Mouse (Mus musculus) heart, embryonic 12.5 days (tissue): ENCODE measurements around the gene Ccl24. TPM values are rescaled to one million over a fixed set of nuclear protein-coding genes. Genes with fewer than 3 reads are reported as not detected.

ENCODE experiments used
- ATAC-seq: fragments of 200-750 bp; cut with Nextera tagmentation; 2 replicates; pipeline ENCODE4 v1.8.0; 2017; ENCODE audit warnings: moderate TSS enrichment, moderate library complexity; ENCODE audit not compliant: insufficient number of reproducible peaks, low FRiP score
- H3K27ac ChIP-seq: fragments of 300-500 bp; sonication (generic); 2 replicates; pipeline ENCODE4 v1.5.1; 2016; ENCODE audit warnings: mild to moderate bottlenecking, moderate library complexity; ENCODE audit not compliant: poor library complexity, severe bottlenecking
- H3K27me3 ChIP-seq: fragments of 300-500 bp; sonication (generic); replicated peaks from 2 replicates; pipeline ENCODE4 v1.6.1; 2016; ENCODE audit warnings: mild to moderate bottlenecking, moderate library complexity
- H3K36me3 ChIP-seq: fragments of 300-500 bp; sonication (generic); 2 replicates; pipeline ENCODE4 v1.6.1; 2016; ENCODE audit warnings: mild to moderate bottlenecking, moderate library complexity
- H3K4me1 ChIP-seq: fragments of 300-500 bp; sonication (generic); replicated peaks from 2 replicates; pipeline ENCODE4 v1.6.1; 2016; ENCODE audit warnings: mild to moderate bottlenecking
- H3K4me2 ChIP-seq: fragments of 300-500 bp; sonication (generic); 2 replicates; pipeline ENCODE4 v1.6.1; 2016; ENCODE audit warnings: mild to moderate bottlenecking, moderate library complexity
- H3K4me3 ChIP-seq: fragments of 300-500 bp; sonication (generic); 2 replicates; pipeline ENCODE4 v1.5.1; 2016; ENCODE audit warnings: mild to moderate bottlenecking
- H3K9ac ChIP-seq: fragments of 300-500 bp; sonication (generic); 2 replicates; pipeline ENCODE4 v1.6.1; 2016; ENCODE audit warnings: mild to moderate bottlenecking, moderate library complexity
- H3K9me3 ChIP-seq: fragments of 300-500 bp; sonication (generic); replicated peaks from 2 replicates; pipeline ENCODE4 v1.6.1; 2016; ENCODE audit warnings: mild to moderate bottlenecking, moderate library complexity
- WGBS: fragments of 180-500 bp; shearing (Covaris S2); methylation state at CpG from one replicate; pipeline ENCODE4 v1.1.7; 2016; 5-methylcytosine and 5-hydroxymethylcytosine counted together
- polyA plus RNA-seq: library from polyadenylated mRNA; unstranded; fragments of >200 nt; fragmentation: Nextera tagmentation; extraction: Ambion mirVana; gene quantifications from 2 replicates; pipeline ENCODE4 v1.2.1, GENCODE M21; 2016

Gene Ccl24
- polyA plus RNA-seq, 1 experiment from 2014 or later: 0.56 TPM

DNA sequence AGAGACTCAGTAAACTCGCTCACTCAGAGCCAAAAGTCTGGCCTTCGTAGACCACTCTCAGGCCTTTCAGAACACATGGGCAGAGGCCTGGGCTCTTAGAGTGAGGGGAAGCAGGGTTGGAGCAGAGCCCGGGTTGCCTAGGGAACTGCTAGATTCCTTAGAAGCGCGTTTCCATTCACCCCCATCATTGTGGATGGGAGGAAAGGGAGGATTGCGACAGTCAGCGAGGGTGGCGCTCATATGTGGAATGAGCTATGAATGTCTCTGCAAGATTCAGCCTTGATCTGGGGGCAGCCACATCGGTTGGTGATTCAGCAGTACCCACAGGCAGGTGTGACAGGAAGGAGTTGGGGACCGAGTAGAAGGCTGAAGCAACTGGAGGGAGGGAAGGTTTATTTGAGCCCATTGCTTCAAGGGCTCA lies 6.5 kb upstream of the Ccl24 start:
- no peaks in the 10 kb centered on the region for H3K27me3 ChIP-seq
- H3K9ac ChIP-seq: no peak overlapping the region
- H3K9me3 ChIP-seq: peaks cover 8% of the 10 kb centered on the region
- no peak for ATAC-seq
- H3K4me2 ChIP-seq: no peak overlapping the region
- H3K4me3 ChIP-seq: no peak overlapping the region
- no peak overlapping the region for H3K27ac ChIP-seq
- no peaks in the 10 kb centered on the region for H3K36me3 ChIP-seq
- 82% methylated on average over 10 of the region's 10 CpGs for WGBS
- no peaks in the 10 kb centered on the region for H3K4me1 ChIP-seq

GRCm38 (mm10) chr5:135576055-135576454 lies 3.2 kb upstream of the Ccl24 start:
- WGBS: 57% methylated on average over 4 of the region's 4 CpGs
- ATAC-seq: no peak
- H3K27me3 ChIP-seq: no peaks in the 10 kb centered on the region; the same call in 1 of the 2 replicates
- no peak overlapping the region for H3K4me3 ChIP-seq
- H3K9ac ChIP-seq: no peak overlapping the region
- H3K4me1 ChIP-seq: no peaks in the 10 kb centered on the region
- peaks cover 5% of the 10 kb centered on the region for H3K9me3 ChIP-seq
- H3K4me2 ChIP-seq: no peak overlapping the region
- H3K27ac ChIP-seq: no peak overlapping the region
- no peaks in the 10 kb centered on the region for H3K36me3 ChIP-seq

GRCm38 (mm10) chr5:135568698-135569097 lies 4.2 kb downstream of the Ccl24 start:
- H3K4me1 ChIP-seq: no peaks in the 10 kb centered on the region
- no peak overlapping the region for H3K4me2 ChIP-seq
- H3K27me3 ChIP-seq: no peaks in the 10 kb centered on the region; the same call in 1 of the 2 replicates
- no peak overlapping the region for H3K9ac ChIP-seq
- no peaks in the 10 kb centered on the region for H3K36me3 ChIP-seq
- WGBS: 63% methylated on average over 6 of the region's 6 CpGs
- no peaks in the 10 kb centered on the region for H3K9me3 ChIP-seq
- H3K4me3 ChIP-seq: no peak overlapping the region
- no peak overlapping the region for H3K27ac ChIP-seq
- ATAC-seq: no peak

GRCm38 (mm10) chr5:135567556-135568265 lies 5.1 kb downstream of the Ccl24 start:
- Histone ChIP-seq H3K36me3 (no peaks in the 10 kb centered on the region), H3K27ac (no peak overlapping the region), H3K4me2 (no peak overlapping the region), H3K9me3 (no peaks in the 10 kb centered on the region; the same call in 1 of the 2 replicates), H3K9ac (no peak overlapping the region), H3K4me1 (no peaks in the 10 kb centered on the region), H3K4me3 (no peak overlapping the region), H3K27me3 (no peaks in the 10 kb centered on the region; the same call in 1 of the 2 replicates)
- no peak for ATAC-seq
- 61% methylated on average over 6 of the region's 6 CpGs for WGBS

GRCm38 (mm10) chr5:135563469-135563868 lies 9.4 kb downstream of the Ccl24 start, which contains the start of gene Ccl26:
Ccl26 (minus strand) TSS chr5:135563569.
- ATAC-seq: no peak
- WGBS: 78% methylated on average over 3 of the region's 3 CpGs
- no peaks in the 10 kb centered on the region for H3K36me3 ChIP-seq
- H3K4me1 ChIP-seq: no peaks in the 10 kb centered on the region
- H3K9ac ChIP-seq: no peak within 1 kb of the TSS
- H3K27me3 ChIP-seq: no peaks in the 10 kb centered on the region
- H3K4me2 ChIP-seq: no peak within 1 kb of the TSS
- no peak within 1 kb of the TSS for H3K4me3 ChIP-seq
- H3K9me3 ChIP-seq: no peaks in the 10 kb centered on the region; the same call in 1 of the 2 replicates
- H3K27ac ChIP-seq: no peak within 1 kb of the TSS

DNA sequence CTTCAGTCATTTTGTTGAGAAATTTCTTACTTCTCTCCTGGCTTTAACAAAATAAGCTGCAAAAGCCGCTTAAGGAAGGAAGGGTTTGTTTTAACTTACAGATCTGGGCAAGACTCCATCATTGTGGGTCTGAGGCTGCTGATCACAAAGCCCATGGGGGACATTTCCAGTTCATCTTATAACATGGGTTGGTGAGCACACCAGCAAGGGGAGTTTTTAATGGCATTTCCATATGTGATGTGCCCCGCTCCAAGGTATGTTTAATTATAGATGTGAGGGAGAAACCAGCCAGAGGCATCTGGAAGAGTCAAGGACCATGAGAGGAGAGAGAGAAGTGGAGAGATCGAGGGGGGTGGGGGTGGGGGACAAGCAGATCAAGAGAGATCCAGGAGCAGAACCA lies 15.2 kb downstream of the Ccl24 start:
- no peak for ATAC-seq
- no peak overlapping the region for H3K27ac ChIP-seq
- H3K4me1 ChIP-seq: peaks cover 6% of the 10 kb centered on the region
- H3K9ac ChIP-seq: no peak overlapping the region
- H3K27me3 ChIP-seq: no peaks in the 10 kb centered on the region
- 51% methylated on average over 3 of the region's 3 CpGs for WGBS
- no peaks in the 10 kb centered on the region for H3K9me3 ChIP-seq
- no peaks in the 10 kb centered on the region for H3K36me3 ChIP-seq
- H3K4me3 ChIP-seq: no peak overlapping the region
- H3K4me2 ChIP-seq: no peak overlapping the region

GRCm38 (mm10) chr5:135557051-135557450 lies 15.8 kb downstream of the Ccl24 start:
- H3K9ac ChIP-seq: no peak overlapping the region
- H3K4me3 ChIP-seq: no peak overlapping the region
- no peaks in the 10 kb centered on the region for H3K9me3 ChIP-seq
- 25% methylated on average over 4 of the region's 4 CpGs for WGBS
- no peak for ATAC-seq
- H3K27ac ChIP-seq: no peak overlapping the region
- H3K27me3 ChIP-seq: no peaks in the 10 kb centered on the region
- H3K4me2 ChIP-seq: no peak overlapping the region
- peaks cover 6% of the 10 kb centered on the region for H3K4me1 ChIP-seq
- no peaks in the 10 kb centered on the region for H3K36me3 ChIP-seq

DNA sequence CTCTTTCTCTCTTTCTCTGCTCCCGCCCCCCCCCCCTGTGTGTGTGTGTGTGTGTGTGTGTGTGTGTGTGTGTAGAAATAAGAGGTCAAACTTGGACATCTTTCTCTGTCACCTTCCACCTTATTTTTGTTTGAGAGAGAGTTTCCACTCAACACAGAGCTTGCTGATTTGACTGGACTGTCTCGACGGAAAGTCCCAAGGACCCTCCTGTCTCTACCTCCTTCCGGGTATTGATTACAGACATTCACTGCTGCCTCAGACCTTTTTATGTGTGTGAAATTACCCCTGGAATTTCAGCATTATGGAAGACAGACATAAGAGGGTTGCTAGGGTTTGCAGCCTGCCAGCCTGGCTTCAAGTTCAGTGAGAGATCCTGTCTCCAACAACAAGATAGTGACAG lies 16.6 kb downstream of the Ccl24 start:
- WGBS: 66% methylated on average over 3 of the region's 4 CpGs
- H3K27ac ChIP-seq: no peak overlapping the region
- H3K4me2 ChIP-seq: no peak overlapping the region
- no peak overlapping the region for H3K4me3 ChIP-seq
- no peaks in the 10 kb centered on the region for H3K36me3 ChIP-seq
- H3K27me3 ChIP-seq: no peaks in the 10 kb centered on the region
- H3K4me1 ChIP-seq: peaks cover 6% of the 10 kb centered on the region
- no peak for ATAC-seq
- no peaks in the 10 kb centered on the region for H3K9me3 ChIP-seq
- H3K9ac ChIP-seq: no peak overlapping the region

DNA sequence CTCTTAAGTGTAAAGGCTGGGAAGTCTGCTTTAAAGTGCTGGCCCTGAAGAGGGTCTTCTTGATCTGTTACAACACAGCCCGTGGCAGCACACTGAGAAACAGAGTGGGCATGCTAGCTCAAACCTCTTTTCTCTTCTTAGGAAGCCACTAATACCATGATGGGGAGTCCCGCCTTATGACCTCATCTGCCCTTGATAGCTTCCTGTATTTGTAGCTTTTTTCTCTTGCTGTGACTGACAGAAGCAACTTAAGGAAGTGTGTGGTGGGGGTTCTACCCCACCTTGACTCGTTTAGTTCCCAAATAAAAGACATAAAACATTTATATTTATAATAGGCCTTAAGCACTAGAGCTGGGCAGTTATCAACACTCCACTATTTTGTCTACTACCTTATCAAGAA lies 21.3 kb downstream of the Ccl24 start:
- Histone ChIP-seq H3K9me3 (no peaks in the 10 kb centered on the region), H3K36me3 (no peaks in the 10 kb centered on the region), H3K4me1 (no peaks in the 10 kb centered on the region), H3K27me3 (peaks cover 7% of the 10 kb centered on the region; the same call in 1 of the 2 replicates), H3K9ac (no peak overlapping the region), H3K4me3 (no peak overlapping the region), H3K4me2 (no peak overlapping the region), H3K27ac (no peak overlapping the region)
- WGBS: 63% methylated on average over 3 of the region's 3 CpGs
- no peak for ATAC-seq

DNA sequence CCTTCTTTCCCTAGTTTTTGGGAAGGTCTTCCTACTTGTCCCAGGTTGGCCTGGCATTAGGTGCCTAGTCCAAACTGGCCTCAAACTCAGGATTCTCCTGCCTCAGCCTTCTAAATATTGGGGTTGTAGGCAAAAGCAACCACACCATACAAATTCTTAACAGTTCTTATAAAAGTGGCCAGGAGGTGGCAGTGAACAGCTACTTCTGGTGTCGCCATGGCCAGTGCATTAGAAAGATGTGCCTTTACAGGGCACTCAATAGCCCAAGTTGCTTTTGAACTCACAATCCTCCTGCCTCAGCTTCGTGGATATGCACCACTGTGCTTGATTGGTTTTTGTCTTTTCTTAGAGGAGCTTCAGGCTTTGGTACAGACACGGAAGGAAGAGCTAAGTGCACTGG lies 21.9 kb downstream of the Ccl24 start:
- ATAC-seq: no peak
- no peaks in the 10 kb centered on the region for H3K4me1 ChIP-seq
- H3K27ac ChIP-seq: no peak overlapping the region
- no peaks in the 10 kb centered on the region for H3K36me3 ChIP-seq
- no peak overlapping the region for H3K9ac ChIP-seq
- 29% methylated on average over 3 of the region's 3 CpGs for WGBS
- peaks cover 7% of the 10 kb centered on the region; the same call in 1 of the 2 replicates for H3K27me3 ChIP-seq
- no peak overlapping the region for H3K4me2 ChIP-seq
- H3K9me3 ChIP-seq: no peaks in the 10 kb centered on the region
- no peak overlapping the region for H3K4me3 ChIP-seq

DNA sequence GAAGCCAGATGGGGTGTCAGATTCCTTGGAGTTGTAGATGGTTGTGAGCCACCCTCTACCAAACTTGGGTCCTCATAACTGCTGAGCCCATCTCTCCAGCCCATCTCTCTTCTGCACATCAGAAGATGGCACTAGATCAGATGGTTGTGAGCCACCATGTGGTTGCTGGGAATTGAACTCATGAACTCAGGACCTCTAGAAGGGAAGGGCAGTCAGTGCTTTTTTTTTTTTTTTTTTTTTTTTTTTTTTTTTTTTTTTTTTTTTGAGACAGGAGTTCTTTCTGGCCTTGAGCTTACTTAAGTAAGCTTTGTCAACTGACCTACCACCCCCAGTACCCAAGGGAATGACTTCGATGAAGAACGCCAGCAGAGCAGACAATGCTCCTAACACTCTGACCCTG lies 24.9 kb downstream of the Ccl24 start:
- no peaks in the 10 kb centered on the region for H3K36me3 ChIP-seq
- peaks cover 5% of the 10 kb centered on the region for H3K4me1 ChIP-seq
- ATAC-seq: no peak
- no peak overlapping the region for H3K27ac ChIP-seq
- peaks cover 7% of the 10 kb centered on the region; the same call in 1 of the 2 replicates for H3K27me3 ChIP-seq
- H3K4me2 ChIP-seq: no peak overlapping the region
- 92% methylated on average over 2 of the region's 2 CpGs for WGBS
- H3K4me3 ChIP-seq: no peak overlapping the region
- no peaks in the 10 kb centered on the region for H3K9me3 ChIP-seq
- no peak overlapping the region for H3K9ac ChIP-seq
